Mouse (Mus musculus) neural tube, embryonic 15.5 days (tissue): ENCODE data around the gene Loxl3. TPM values are rescaled to one million over a fixed set of nuclear protein-coding genes. Genes with fewer than 3 reads are reported as not detected.

Source experiments
- ATAC-seq: fragments of 200-750 bp; cut with Nextera tagmentation; 2 replicates; pipeline ENCODE4 v1.8.0; 2017; ENCODE audit warnings: mild to moderate bottlenecking, moderate TSS enrichment, moderate library complexity; ENCODE audit not compliant: low FRiP score
- H3K27ac ChIP-seq: fragments of 300-500 bp; sonication (generic); replicated peaks from 2 replicates; pipeline ENCODE4 v1.5.1; 2015; ENCODE audit warnings: mild to moderate bottlenecking, inconsistent platforms
- H3K27me3 ChIP-seq: fragments of 300-500 bp; sonication (generic); replicated peaks from 2 replicates; pipeline ENCODE4 v1.6.1; 2015; ENCODE audit warnings: inconsistent platforms
- H3K36me3 ChIP-seq: fragments of 300-500 bp; sonication (generic); 2 replicates; pipeline ENCODE4 v1.6.1; 2015; ENCODE audit warnings: inconsistent platforms
- H3K4me1 ChIP-seq: fragments of 300-500 bp; sonication (generic); 2 replicates; pipeline ENCODE4 v1.6.1; 2015; ENCODE audit warnings: inconsistent platforms
- H3K4me2 ChIP-seq: fragments of 300-500 bp; sonication (generic); 2 replicates; pipeline ENCODE4 v1.6.1; 2015; ENCODE audit warnings: inconsistent platforms, mild to moderate bottlenecking, moderate library complexity
- H3K4me3 ChIP-seq: fragments of 300-500 bp; sonication (generic); replicated peaks from 2 replicates; pipeline ENCODE4 v1.5.1; 2015; ENCODE audit warnings: mild to moderate bottlenecking, inconsistent platforms
- H3K9ac ChIP-seq: fragments of 300-500 bp; sonication (generic); replicated peaks from 2 replicates; pipeline ENCODE4 v1.6.1; 2015; ENCODE audit warnings: mild to moderate bottlenecking, inconsistent platforms
- H3K9me3 ChIP-seq: fragments of 300-500 bp; sonication (generic); replicated peaks from 2 replicates; pipeline ENCODE4 v1.6.1; 2016; ENCODE audit warnings: inconsistent platforms
- WGBS: fragments of 180-500 bp; shearing (Covaris S2); methylation state at CpG from one replicate; pipeline ENCODE4 v1.1.7; 2015; ENCODE audit warnings: mixed read lengths; 5-methylcytosine and 5-hydroxymethylcytosine counted together
- polyA plus RNA-seq: library from polyadenylated mRNA; unstranded; fragments of >200 nt; fragmentation: Nextera tagmentation; extraction: Ambion mirVana; gene quantifications from 2 replicates; pipeline ENCODE4 v1.2.1, GENCODE M21; 2015

Gene Loxl3
- polyA plus RNA-seq, 1 experiment from 2014 or later, result 7.6 TPM

DNA sequence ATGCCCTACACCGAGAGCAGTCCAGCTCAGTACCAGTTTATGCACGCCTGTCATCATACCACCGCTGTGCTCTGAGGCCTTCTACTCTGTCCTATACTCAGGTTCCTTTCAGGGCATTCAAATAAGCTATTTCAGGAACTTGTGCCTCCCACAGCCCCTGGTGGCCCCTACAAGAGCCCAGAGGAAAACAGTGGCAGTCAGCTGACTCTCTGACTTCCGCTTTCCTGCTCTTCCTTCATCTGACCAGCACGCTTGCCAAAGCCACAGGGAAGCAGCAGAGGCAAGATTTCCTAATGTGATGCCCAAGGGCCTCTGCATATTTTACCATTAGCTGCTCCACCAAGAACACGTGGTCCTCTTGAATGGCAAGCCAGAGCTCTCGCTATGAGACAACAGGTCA is 29.1 kb upstream of the Loxl3 start:
- Histone ChIP-seq H3K36me3 (no peaks in the 10 kb centered on the region), H3K27me3 (no peaks in the 10 kb centered on the region; the same call in 1 of the 2 replicates), H3K27ac (no peak overlapping the region), H3K4me1 (no peaks in the 10 kb centered on the region), H3K9me3 (no peaks in the 10 kb centered on the region), H3K9ac (no peak overlapping the region), H3K4me2 (no peak overlapping the region), H3K4me3 (no peak overlapping the region)
- ATAC-seq, result no peak
- 68% methylated on average over 7 of the region's 7 CpGs for WGBS

DNA sequence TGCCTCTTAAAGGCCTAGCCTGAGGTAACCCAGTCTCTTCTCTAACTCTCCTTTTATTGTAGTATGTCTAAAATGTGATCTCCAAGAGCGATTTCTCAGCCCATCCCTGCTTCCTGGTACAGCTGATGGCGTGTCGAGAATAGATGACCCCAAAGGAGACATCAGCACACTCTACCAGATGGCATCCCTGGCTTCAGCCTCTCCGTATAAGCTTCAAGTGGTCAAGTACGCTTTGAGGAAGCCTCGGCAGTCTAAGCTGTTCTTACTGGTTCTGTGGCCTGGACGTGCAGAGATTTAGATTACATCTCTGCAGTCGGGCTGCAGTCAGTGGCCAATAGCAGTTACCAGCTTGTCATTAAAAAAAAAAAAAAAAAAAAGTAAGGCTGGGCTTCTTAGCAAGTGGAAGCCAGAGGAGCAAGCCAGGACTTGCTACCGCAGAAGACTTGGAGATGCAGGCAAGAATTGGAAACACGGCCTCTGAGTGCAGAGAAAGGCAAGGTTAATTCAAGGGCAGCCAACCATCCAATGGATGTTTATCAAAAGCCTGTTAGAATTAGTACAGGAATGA is 28.4 kb upstream of the Loxl3 start:
- H3K4me1 ChIP-seq, result no peaks in the 10 kb centered on the region
- H3K27ac ChIP-seq, result no peak overlapping the region
- H3K9me3 ChIP-seq, result no peaks in the 10 kb centered on the region
- H3K9ac ChIP-seq, result no peak overlapping the region
- no peak overlapping the region for H3K4me2 ChIP-seq
- no peaks in the 10 kb centered on the region for H3K36me3 ChIP-seq
- ATAC-seq, result no peak
- no peaks in the 10 kb centered on the region; the same call in 1 of the 2 replicates for H3K27me3 ChIP-seq
- no peak overlapping the region for H3K4me3 ChIP-seq
- WGBS, result 88% methylated on average over 10 of the region's 10 CpGs

DNA sequence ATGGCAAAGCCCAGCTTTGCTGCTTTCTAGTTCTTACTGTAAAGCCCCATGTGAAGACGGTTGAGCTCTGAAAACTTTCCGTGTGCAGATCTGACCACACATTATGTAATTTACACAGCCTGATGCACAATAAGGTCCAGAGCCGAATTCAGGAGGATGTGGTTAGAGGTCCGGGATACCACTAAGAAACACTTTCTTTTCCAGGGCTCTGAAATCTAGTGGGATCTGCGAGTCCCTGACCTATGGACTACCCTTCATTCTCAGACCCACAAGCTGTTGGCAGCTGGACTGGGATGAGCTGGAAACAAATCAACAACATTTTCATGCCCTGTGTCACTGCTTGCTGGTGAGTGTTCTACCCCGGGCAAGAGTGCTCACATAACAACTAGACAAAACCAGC is 27.9 kb upstream of the Loxl3 start:
- Histone ChIP-seq H3K36me3 (no peaks in the 10 kb centered on the region), H3K9ac (no peak overlapping the region), H3K9me3 (no peaks in the 10 kb centered on the region), H3K27ac (no peak overlapping the region), H3K27me3 (no peaks in the 10 kb centered on the region; the same call in 1 of the 2 replicates), H3K4me1 (no peaks in the 10 kb centered on the region), H3K4me3 (no peak overlapping the region), H3K4me2 (no peak overlapping the region)
- ATAC-seq, result no peak
- WGBS, result 89% methylated on average over 6 of the region's 6 CpGs

DNA sequence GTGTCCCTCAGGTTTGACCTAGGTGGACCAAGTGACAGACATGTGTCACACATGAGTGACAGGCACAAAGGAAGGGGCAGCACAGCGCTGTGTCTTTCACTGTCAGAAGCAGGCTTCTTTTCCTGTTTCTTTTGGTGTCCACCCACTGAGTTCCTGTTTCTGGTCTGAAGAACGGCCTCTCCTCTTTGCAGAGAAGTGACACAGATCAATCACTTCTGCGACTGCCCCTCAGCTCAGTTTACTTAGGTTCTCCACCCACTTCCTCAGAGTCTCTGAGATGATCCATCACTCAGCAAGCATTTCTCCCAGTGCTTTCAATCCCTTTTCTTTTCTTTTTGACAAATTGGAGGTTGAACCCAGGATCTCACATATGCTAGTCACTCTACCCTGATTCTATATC is 25.3 kb upstream of the Loxl3 start:
- Histone ChIP-seq H3K27me3 (no peaks in the 10 kb centered on the region; the same call in 1 of the 2 replicates), H3K4me3 (no peak overlapping the region), H3K4me1 (no peaks in the 10 kb centered on the region), H3K36me3 (no peaks in the 10 kb centered on the region), H3K9ac (no peak overlapping the region), H3K27ac (no peak overlapping the region), H3K4me2 (no peak overlapping the region), H3K9me3 (no peaks in the 10 kb centered on the region)
- WGBS, result 54% methylated on average over 3 of the region's 3 CpGs
- ATAC-seq, result no peak

DNA sequence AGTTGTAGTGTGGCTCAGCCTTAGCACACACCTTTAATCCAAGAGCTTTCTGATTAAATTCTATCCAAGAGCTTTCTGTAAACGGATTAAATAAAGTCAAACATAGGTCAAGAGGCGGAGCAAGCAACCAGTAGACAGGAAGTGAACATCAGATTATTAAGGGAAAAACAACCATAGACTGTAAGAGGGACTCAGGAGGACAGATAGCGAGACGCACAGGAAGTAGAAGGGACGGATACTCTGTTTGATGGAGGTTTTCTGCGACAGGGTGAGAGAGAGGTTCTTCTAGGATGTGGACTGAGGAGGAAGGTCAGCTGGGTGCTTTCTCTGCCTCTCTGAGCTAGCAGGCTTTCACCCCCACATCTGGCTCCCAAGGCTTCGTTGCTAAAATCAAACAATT is 24.0 kb upstream of the Loxl3 start:
- WGBS, result 79% methylated on average over 7 of the region's 7 CpGs
- Histone ChIP-seq H3K27me3 (no peaks in the 10 kb centered on the region; the same call in 1 of the 2 replicates), H3K36me3 (no peaks in the 10 kb centered on the region), H3K27ac (no peak overlapping the region), H3K4me3 (no peak overlapping the region), H3K4me2 (no peak overlapping the region), H3K9ac (no peak overlapping the region), H3K9me3 (no peaks in the 10 kb centered on the region), H3K4me1 (no peaks in the 10 kb centered on the region)
- ATAC-seq, result no peak

DNA sequence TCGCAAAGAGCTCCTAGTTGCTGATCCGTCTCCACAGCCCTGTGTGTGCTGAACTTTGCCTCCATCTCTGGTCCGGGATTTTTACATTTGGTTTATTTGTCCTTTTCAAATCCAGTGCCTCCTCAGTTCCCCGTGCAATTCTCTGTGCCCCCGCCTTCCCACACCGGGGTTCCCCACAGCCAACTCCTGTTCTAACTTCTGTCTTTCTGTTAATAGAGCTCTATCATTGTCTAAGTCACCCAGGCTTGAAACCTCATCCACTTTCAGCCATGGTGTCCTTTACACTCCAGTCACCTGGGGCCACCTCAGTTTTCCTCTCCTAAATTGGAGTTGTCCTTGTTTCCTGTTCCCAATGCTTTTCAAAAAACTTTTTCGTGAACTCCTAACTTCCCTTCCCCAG is 22.7 kb upstream of the Loxl3 start:
- WGBS, result 89% methylated on average over 7 of the region's 7 CpGs

DNA sequence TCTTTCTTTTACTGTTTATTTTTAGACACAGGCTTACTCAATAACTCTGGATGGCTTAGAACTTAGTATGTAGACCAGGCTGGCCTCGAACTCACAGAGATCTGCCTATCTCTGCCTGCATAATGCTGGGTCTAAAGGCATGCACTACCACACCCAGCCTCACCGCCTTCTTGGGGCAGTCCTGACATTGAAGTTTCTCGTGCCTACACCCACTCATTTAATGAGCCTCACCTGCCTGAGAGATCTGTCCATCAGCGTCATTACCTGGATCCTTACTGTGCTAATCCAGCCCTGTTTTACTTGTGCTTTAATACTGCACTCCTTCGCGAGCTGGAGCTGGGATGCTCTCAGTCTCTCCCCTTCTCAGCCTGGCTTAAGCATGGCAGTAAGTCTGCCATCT is 22.2 kb upstream of the Loxl3 start:
- no peak overlapping the region for H3K4me2 ChIP-seq
- ATAC-seq, result no peak
- H3K36me3 ChIP-seq, result no peaks in the 10 kb centered on the region
- WGBS, result 81% methylated on average over 6 of the region's 6 CpGs
- H3K4me3 ChIP-seq, result no peak overlapping the region
- no peaks in the 10 kb centered on the region; the same call in 1 of the 2 replicates for H3K27me3 ChIP-seq
- no peak overlapping the region for H3K27ac ChIP-seq
- no peaks in the 10 kb centered on the region for H3K4me1 ChIP-seq
- H3K9me3 ChIP-seq, result no peaks in the 10 kb centered on the region
- no peak overlapping the region for H3K9ac ChIP-seq

More for the DNA sequence above, 22.7 kb upstream of the Loxl3 start:
- no peak overlapping the region for H3K4me3 ChIP-seq
- H3K9ac ChIP-seq, result no peak overlapping the region
- no peaks in the 10 kb centered on the region for H3K9me3 ChIP-seq
- H3K27ac ChIP-seq, result no peak overlapping the region
- H3K36me3 ChIP-seq, result no peaks in the 10 kb centered on the region
- no peak overlapping the region for H3K4me2 ChIP-seq
- no peaks in the 10 kb centered on the region; the same call in 1 of the 2 replicates for H3K27me3 ChIP-seq
- no peak for ATAC-seq
- H3K4me1 ChIP-seq, result no peaks in the 10 kb centered on the region

DNA sequence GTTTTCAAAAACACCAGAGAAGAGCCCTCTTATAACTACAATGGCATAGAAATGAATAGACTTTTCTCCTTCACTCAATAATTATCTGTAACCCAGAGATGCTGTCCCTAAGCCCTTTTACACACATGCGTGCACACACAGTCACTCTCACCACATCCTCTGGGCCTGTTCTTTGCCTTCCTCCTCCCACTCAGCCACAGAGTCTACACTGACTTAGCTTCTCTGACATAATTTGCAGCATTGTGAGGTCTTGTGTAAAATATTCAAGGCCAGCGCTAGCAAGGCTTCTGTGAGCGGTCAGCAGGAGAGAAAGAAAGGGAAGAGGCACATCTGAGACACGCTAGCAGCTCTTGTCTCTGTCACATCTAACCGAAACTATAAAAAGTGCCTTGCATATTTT is 20.5 kb upstream of the Loxl3 start:
- Histone ChIP-seq H3K4me3 (no peak overlapping the region), H3K9ac (no peak overlapping the region), H3K36me3 (no peaks in the 10 kb centered on the region), H3K27me3 (no peaks in the 10 kb centered on the region), H3K4me1 (no peaks in the 10 kb centered on the region), H3K27ac (no peak overlapping the region), H3K4me2 (no peak overlapping the region), H3K9me3 (no peaks in the 10 kb centered on the region)
- 75% methylated on average over 5 of the region's 5 CpGs for WGBS
- no peak for ATAC-seq

DNA sequence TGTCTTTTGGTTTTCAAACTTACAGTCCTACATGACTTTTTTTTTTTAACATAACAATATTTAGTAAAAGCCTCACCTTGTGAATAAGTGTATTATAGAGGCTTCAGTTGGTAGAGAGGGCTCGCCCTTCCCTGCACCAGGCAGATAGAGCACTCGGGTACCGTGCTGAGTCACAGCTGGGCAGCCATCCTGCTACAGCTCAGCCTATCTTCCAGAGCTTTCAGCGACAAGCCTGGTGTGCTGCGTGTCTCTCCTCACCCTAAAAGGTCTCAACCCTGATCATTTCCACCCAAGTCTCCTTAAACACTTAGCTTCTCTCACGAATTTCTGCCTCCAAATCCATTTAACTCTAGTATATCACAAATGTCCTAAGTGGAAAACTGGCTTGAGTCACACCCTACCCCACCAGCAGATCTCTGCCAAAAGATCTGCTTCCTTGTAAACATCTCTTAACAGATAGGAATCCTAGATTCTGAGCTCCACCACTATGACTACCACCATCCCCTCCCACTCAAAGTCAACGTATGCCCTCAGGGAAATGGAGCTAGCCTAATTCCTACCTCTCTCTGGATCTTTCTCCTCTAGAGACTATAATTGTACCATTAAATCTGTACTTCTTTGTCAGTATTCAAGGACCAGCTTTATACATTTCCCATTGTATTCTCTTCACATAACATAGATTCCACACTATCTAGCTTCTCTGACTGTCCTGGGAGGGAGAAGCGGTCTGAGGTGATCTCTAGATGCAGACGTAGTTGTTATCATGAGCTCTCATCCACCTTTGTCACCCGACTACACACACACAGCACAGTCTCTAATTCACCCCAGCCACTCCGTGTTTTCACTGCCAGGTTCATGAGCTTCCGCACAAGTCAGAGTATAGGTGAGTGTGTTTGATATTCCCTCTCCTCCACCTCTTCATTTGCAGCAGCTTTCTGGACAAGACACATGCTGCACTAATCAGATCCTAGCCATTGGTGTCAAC is 19.2 kb upstream of the Loxl3 start:
- Histone ChIP-seq H3K27me3 (no peaks in the 10 kb centered on the region), H3K4me1 (no peaks in the 10 kb centered on the region), H3K36me3 (no peaks in the 10 kb centered on the region), H3K4me3 (no peak overlapping the region), H3K9ac (no peak overlapping the region), H3K27ac (no peak overlapping the region), H3K9me3 (no peaks in the 10 kb centered on the region), H3K4me2 (no peak overlapping the region)
- 82% methylated on average over 12 of the region's 12 CpGs for WGBS
- no peak for ATAC-seq

DNA sequence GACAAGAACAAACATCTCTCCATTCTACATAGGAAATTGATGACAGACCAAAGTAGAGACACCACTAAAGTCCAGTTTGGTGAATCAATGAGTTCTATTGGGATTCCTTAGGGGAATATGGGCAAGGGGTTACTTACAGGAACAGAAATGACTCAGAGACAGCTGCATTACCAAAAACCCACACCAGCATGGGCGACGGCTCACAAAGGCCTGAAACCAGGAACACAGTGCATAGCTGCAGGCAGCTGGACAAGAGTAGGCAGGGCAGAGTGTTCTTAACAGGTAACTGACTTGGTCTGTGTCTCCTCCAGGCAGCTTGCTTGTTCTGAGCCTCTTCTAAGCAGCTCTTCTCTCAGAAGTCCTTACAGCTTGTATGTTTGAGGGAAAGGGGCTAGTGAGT is 18.2 kb upstream of the Loxl3 start:
- 89% methylated on average over 2 of the region's 2 CpGs for WGBS
- H3K36me3 ChIP-seq, result no peaks in the 10 kb centered on the region
- H3K27ac ChIP-seq, result no peak overlapping the region
- H3K27me3 ChIP-seq, result no peaks in the 10 kb centered on the region
- H3K9ac ChIP-seq, result no peak overlapping the region
- no peak overlapping the region for H3K4me2 ChIP-seq
- no peak overlapping the region for H3K4me3 ChIP-seq
- H3K4me1 ChIP-seq, result no peaks in the 10 kb centered on the region
- H3K9me3 ChIP-seq, result no peaks in the 10 kb centered on the region
- ATAC-seq, result no peak

DNA sequence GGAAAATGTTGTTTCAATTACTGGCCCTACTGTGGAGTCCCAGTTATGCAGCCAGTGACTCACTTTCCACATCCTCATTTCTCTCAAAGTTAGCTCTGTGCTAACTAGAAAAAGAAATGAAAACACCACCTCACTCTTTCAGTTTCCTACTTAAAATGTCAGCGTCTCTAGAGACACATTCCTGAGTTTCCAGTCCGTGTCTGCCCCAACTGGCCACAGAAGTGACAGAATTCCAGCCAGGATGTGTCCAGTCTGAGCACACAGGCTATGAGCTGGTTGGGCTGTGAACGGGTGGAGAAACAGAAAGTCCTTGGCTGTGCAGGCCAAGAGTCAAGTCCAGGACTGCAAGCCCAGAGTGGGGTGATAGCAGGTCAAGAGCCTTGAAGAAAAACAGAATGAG is 16.8 kb upstream of the Loxl3 start:
- no peak overlapping the region for H3K4me2 ChIP-seq
- ATAC-seq, result no peak
- H3K4me1 ChIP-seq, result no peaks in the 10 kb centered on the region
- no peaks in the 10 kb centered on the region for H3K9me3 ChIP-seq
- no peak overlapping the region for H3K27ac ChIP-seq
- WGBS, result 79% methylated on average over 3 of the region's 3 CpGs
- no peaks in the 10 kb centered on the region for H3K27me3 ChIP-seq
- H3K4me3 ChIP-seq, result no peak overlapping the region
- H3K9ac ChIP-seq, result no peak overlapping the region
- no peaks in the 10 kb centered on the region for H3K36me3 ChIP-seq

DNA sequence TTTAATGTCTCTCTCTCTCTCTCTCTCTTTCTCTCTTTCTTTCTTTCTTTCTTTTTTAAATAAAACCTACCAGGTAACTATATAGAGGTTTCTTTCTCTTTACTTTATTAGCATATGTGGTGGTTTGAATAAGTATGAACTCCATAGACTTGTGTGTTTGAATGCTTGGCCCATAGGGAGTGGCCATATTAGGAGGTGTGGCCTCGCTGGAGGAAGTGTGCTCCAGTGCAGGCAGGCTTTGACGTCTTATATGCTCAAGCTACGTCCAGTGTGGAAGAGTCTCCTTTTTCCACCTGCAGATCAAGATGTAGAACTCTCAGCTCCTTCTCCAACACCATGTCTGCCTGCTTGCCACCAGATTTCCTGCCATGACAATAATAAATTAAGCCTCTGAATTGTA is 14.9 kb upstream of the Loxl3 start:
- 59% methylated on average over 3 of the region's 3 CpGs for WGBS

More for the DNA sequence above, 14.9 kb upstream of the Loxl3 start:
- Histone ChIP-seq H3K9me3 (no peaks in the 10 kb centered on the region), H3K9ac (no peak overlapping the region), H3K4me2 (no peak overlapping the region), H3K27me3 (no peaks in the 10 kb centered on the region), H3K36me3 (no peaks in the 10 kb centered on the region), H3K4me1 (no peaks in the 10 kb centered on the region), H3K4me3 (no peak overlapping the region), H3K27ac (no peak overlapping the region)
- ATAC-seq, result no peak
